Mouse (Mus musculus): ENCODE results near the gene Utf1.
A peak's percentile ranks its signal among the peaks of the same experiment; 100 is the strongest.

The Utf1 gene

GRCm38 (mm10) chr7:139970216-139970919, 26.8 kb downstream of the Utf1 start:
- no peak for DNase-seq (ENCODE audit: inconsistent age in 2 of 2, low spot score in 1 of 2)

GRCm38 (mm10) chr7:139970979-139971378, 27.4 kb downstream of the Utf1 start:
- no peak for DNase-seq (ENCODE audit: inconsistent age in 2 of 2, low spot score in 1 of 2)

- peak; percentile 74 to 77 for DNase-seq (ENCODE audit: inconsistent age in 2 of 2, low spot score in 1 of 2)
Observed at GRCm38 (mm10) chr7:139971436-139971835, 27.8 kb downstream of the Utf1 start.

GRCm38 (mm10) chr7:139972923-139973331, 29.3 kb downstream of the Utf1 start:
- no peak for DNase-seq (ENCODE audit: inconsistent age in 2 of 2, low spot score in 1 of 2)

- DNase-seq (ENCODE audit: inconsistent age in 2 of 2, low spot score in 1 of 2), result no peak
Observed at GRCm38 (mm10) chr7:139974307-139974706, 30.7 kb downstream of the Utf1 start.

GRCm38 (mm10) chr7:139975471-139975870, 31.9 kb downstream of the Utf1 start:
- DNase-seq (ENCODE audit: inconsistent age in 2 of 2, low spot score in 1 of 2), result no peak

- DNase-seq (ENCODE audit: inconsistent age in 2 of 2, low spot score in 1 of 2), result peak; percentile 87 to 93
Observed at GRCm38 (mm10) chr7:139978278-139978892, 34.8 kb downstream of the Utf1 start, which contains the start of gene 6430531B16Rik. 6430531B16Rik (minus strand) TSS chr7:139978755.

- peak in 1 of 2 experiments; percentile 67 for DNase-seq (ENCODE audit: inconsistent age in 2 of 2, low spot score in 1 of 2)
Observed at GRCm38 (mm10) chr7:139979011-139979719, 35.6 kb downstream of the Utf1 start.

GRCm38 (mm10) chr7:139980778-139981177, 37.2 kb downstream of the Utf1 start:
- DNase-seq (ENCODE audit: inconsistent age in 2 of 2, low spot score in 1 of 2), result no peak

- DNase-seq (ENCODE audit: inconsistent age in 2 of 2, low spot score in 1 of 2), result no peak
Observed at GRCm38 (mm10) chr7:139982058-139982457, 38.5 kb downstream of the Utf1 start.

GRCm38 (mm10) chr7:139984505-139984904, 40.9 kb downstream of the Utf1 start:
- DNase-seq (ENCODE audit: inconsistent age in 2 of 2, low spot score in 1 of 2), result no peak

- DNase-seq (ENCODE audit: inconsistent age in 2 of 2, low spot score in 1 of 2), result no peak
Observed at GRCm38 (mm10) chr7:139988272-139988671, 44.7 kb downstream of the Utf1 start.

GRCm38 (mm10) chr7:139990864-139991394, 47.3 kb downstream of the Utf1 start:
- DNase-seq (ENCODE audit: inconsistent age in 2 of 2, low spot score in 1 of 2), result no peak

- peak in 1 of 2 experiments; percentile 63 for DNase-seq (ENCODE audit: inconsistent age in 2 of 2, low spot score in 1 of 2)
Observed at GRCm38 (mm10) chr7:139992406-139992805, 48.8 kb downstream of the Utf1 start, which contains the start of gene Adam8. Adam8 (minus strand) TSS chr7:139992562.

- DNase-seq (ENCODE audit: inconsistent age in 2 of 2, low spot score in 1 of 2), result peak in 1 of 2 experiments; percentile 22
Observed at GRCm38 (mm10) chr7:139993532-139993931, 49.9 kb downstream of the Utf1 start.

- DNase-seq (ENCODE audit: inconsistent age in 2 of 2, low spot score in 1 of 2), result no peak
Observed at GRCm38 (mm10) chr7:139994202-139994601, 50.6 kb downstream of the Utf1 start.

- DNase-seq (ENCODE audit: inconsistent age in 2 of 2, low spot score in 1 of 2), result peak; percentile 64 to 91
Observed at GRCm38 (mm10) chr7:139994676-139995075, 51.1 kb downstream of the Utf1 start.

All from adrenal gland, adult (tissue).